Mouse (Mus musculus): Measurements from ENCODE around the gene Upp2.

Gene Upp2

GRCm38 (mm10) chr2:58679968-58680367 is 112.9 kb downstream of the Upp2 start:
- DNase-seq (ENCODE audit: low spot score in 2 of 2), result no peak

GRCm38 (mm10) chr2:58680794-58681193 is 113.7 kb downstream of the Upp2 start:
- no peak for DNase-seq (ENCODE audit: low spot score in 2 of 2)

GRCm38 (mm10) chr2:58681394-58681793 is 114.3 kb downstream of the Upp2 start:
- DNase-seq (ENCODE audit: low spot score in 2 of 2), result no peak

GRCm38 (mm10) chr2:58697501-58697900 is 130.4 kb downstream of the Upp2 start:
- DNase-seq (ENCODE audit: low spot score in 2 of 2), result no peak

- DNase-seq (ENCODE audit: low spot score in 2 of 2), result no peak
Observed at GRCm38 (mm10) chr2:58699931-58700330, 132.8 kb downstream of the Upp2 start.

GRCm38 (mm10) chr2:58700354-58700753 is 133.3 kb downstream of the Upp2 start:
- no peak for DNase-seq (ENCODE audit: low spot score in 2 of 2)

GRCm38 (mm10) chr2:58701627-58702026 is 134.5 kb downstream of the Upp2 start:
- no peak for DNase-seq (ENCODE audit: low spot score in 2 of 2)

- no peak for DNase-seq (ENCODE audit: low spot score in 2 of 2)
Observed at GRCm38 (mm10) chr2:58703226-58703625, 136.1 kb downstream of the Upp2 start.

- no peak for DNase-seq (ENCODE audit: low spot score in 2 of 2)
Observed at GRCm38 (mm10) chr2:58703646-58704045, 136.5 kb downstream of the Upp2 start.

- DNase-seq (ENCODE audit: low spot score in 2 of 2), result no peak
Observed at GRCm38 (mm10) chr2:58704576-58704975, 137.5 kb downstream of the Upp2 start.

GRCm38 (mm10) chr2:58707676-58708075 is 140.6 kb downstream of the Upp2 start:
- DNase-seq (ENCODE audit: low spot score in 2 of 2), result no peak

- DNase-seq (ENCODE audit: low spot score in 2 of 2), result no peak
Observed at GRCm38 (mm10) chr2:58710234-58710633, 143.1 kb downstream of the Upp2 start.

- DNase-seq (ENCODE audit: low spot score in 2 of 2), result no peak
Observed at GRCm38 (mm10) chr2:58711049-58711448, 144.0 kb downstream of the Upp2 start.

GRCm38 (mm10) chr2:58711491-58711890 is 144.4 kb downstream of the Upp2 start:
- DNase-seq (ENCODE audit: low spot score in 2 of 2), result no peak

- no peak for DNase-seq (ENCODE audit: low spot score in 2 of 2)
Observed at GRCm38 (mm10) chr2:58711935-58712334, 144.8 kb downstream of the Upp2 start.

GRCm38 (mm10) chr2:58717898-58718297 is 150.8 kb downstream of the Upp2 start:
- DNase-seq (ENCODE audit: low spot score in 2 of 2), result no peak

- DNase-seq (ENCODE audit: low spot score in 2 of 2), result no peak
Observed at GRCm38 (mm10) chr2:58737192-58737820, 170.2 kb downstream of the Upp2 start.

- no peak for DNase-seq (ENCODE audit: low spot score in 2 of 2)
Observed at GRCm38 (mm10) chr2:58741213-58741612, 174.1 kb downstream of the Upp2 start.

GRCm38 (mm10) chr2:58742026-58742425 is 174.9 kb downstream of the Upp2 start:
- no peak for DNase-seq (ENCODE audit: low spot score in 2 of 2)

GRCm38 (mm10) chr2:58743446-58743845 is 176.3 kb downstream of the Upp2 start:
- DNase-seq (ENCODE audit: low spot score in 2 of 2), result no peak

GRCm38 (mm10) chr2:58747483-58748229 is 180.6 kb downstream of the Upp2 start:
- DNase-seq (ENCODE audit: low spot score in 2 of 2), result no peak

GRCm38 (mm10) chr2:58748296-58748695 is 181.2 kb downstream of the Upp2 start:
- no peak for DNase-seq (ENCODE audit: low spot score in 2 of 2)

GRCm38 (mm10) chr2:58752891-58753290 is 185.8 kb downstream of the Upp2 start:
- DNase-seq (ENCODE audit: low spot score in 2 of 2), result no peak
